ENCODE assay signal across 9 mouse cellular contexts in the genomic region with DNA sequence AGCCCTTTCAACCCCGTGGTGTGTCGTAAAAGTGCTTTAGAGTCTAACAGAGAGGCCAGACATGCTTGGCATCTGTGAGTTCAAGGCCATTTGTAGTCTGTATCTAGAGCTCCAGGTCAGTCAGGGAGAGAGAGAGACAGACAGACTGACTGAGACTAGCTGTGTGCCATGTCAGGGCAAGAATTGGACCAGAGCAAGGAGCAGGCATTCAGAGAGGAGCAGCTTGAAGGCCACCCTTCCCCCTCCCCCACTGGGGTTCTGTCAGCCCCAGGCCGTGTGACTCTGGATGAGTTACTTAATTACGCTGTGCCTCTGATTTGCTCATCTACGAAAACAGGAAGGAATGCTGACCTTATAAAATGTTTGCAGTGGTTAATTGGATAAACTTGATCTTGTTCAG. TPM values are rescaled to one million over a fixed set of nuclear protein-coding genes. Genes with fewer than 3 reads are reported as not detected.
DNase-seq lines count a peak whose midpoint lies in the region; ATAC-seq lines count a peak whose summit lies in the region.
"Had no signal": no experiment of that assay in that cellular context is flagged by ENCODE, and none has a peak within 500 bp of the region (broad histone marks: within the 10 kb centered on the region; RNA-seq: fewer than 3 reads in every experiment).

No protein-coding gene starts in this region.

- no peaks in the 10 kb centered on the region for H3K27me3 ChIP-seq in lung, embryonic 16.5 days (ENCODE audit: control insufficient read depth, insufficient read depth, low read depth, low read length)
- no peaks in the 10 kb centered on the region for H3K27me3 ChIP-seq in kidney, embryonic 16.5 days (ENCODE audit: insufficient read depth, low read length)
- H3K27me3 ChIP-seq in stomach, embryonic 15.5 days (replicated peaks): no peaks in the 10 kb centered on the region

- peaks cover 44% of the 10 kb centered on the region for H3K4me1 ChIP-seq in lung, embryonic 16.5 days (replicated peaks; ENCODE audit: control insufficient read depth, insufficient read depth, low read length)
- peaks cover 62% of the 10 kb centered on the region for H3K4me1 ChIP-seq in kidney, embryonic 16.5 days (ENCODE audit: insufficient read depth, low read length)
- peaks cover 33% of the 10 kb centered on the region for H3K4me1 ChIP-seq in stomach, embryonic 15.5 days

- no peaks in the 10 kb centered on the region for H3K36me3 ChIP-seq in lung, embryonic 16.5 days (ENCODE audit: control insufficient read depth, insufficient read depth, low read length)
- no peaks in the 10 kb centered on the region for H3K36me3 ChIP-seq in kidney, embryonic 16.5 days (ENCODE audit: insufficient read depth, low read length)
- H3K36me3 ChIP-seq in stomach, embryonic 15.5 days: no peaks in the 10 kb centered on the region

- no peak overlapping the region for H3K9ac ChIP-seq in lung, embryonic 16.5 days (ENCODE audit: low read length)
- no peak overlapping the region for H3K9ac ChIP-seq in kidney, embryonic 16.5 days (replicated peaks; ENCODE audit: low read length)
- H3K9ac ChIP-seq in stomach, embryonic 15.5 days: no peak overlapping the region

- 60% methylated on average over 5 of the region's 5 CpGs for WGBS in lung, embryonic 16.5 days
- WGBS in kidney, embryonic 16.5 days: 35% methylated on average over 5 of the region's 5 CpGs
- 51% methylated on average over 5 of the region's 5 CpGs for WGBS in stomach, embryonic 15.5 days

- H3K4me2 ChIP-seq in lung, embryonic 16.5 days (ENCODE audit: low read depth, low read length): no peak overlapping the region
- no peak overlapping the region for H3K4me2 ChIP-seq in kidney, embryonic 16.5 days (replicated peaks; ENCODE audit: low read depth, low read length)
- H3K4me2 ChIP-seq in stomach, embryonic 15.5 days: no peak overlapping the region

- ATAC-seq in lung, embryonic 16.5 days (ENCODE audit: low read depth): no peak
- no peak for ATAC-seq in kidney, embryonic 16.5 days (ENCODE audit: low FRiP score, low TSS enrichment)
- no peak for ATAC-seq in stomach, embryonic 15.5 days (ENCODE audit: insufficient read depth, low FRiP score, low read depth)

- no peak overlapping the region for H3K4me3 ChIP-seq in lung, embryonic 16.5 days (ENCODE audit: low read length)
- H3K4me3 ChIP-seq in kidney, embryonic 16.5 days (ENCODE audit: low read length): no peak overlapping the region
- H3K4me3 ChIP-seq in stomach, embryonic 15.5 days (replicated peaks): no peak overlapping the region

- no peaks in the 10 kb centered on the region for H3K9me3 ChIP-seq in lung, embryonic 16.5 days (ENCODE audit: control insufficient read depth, low read length)
- H3K9me3 ChIP-seq in kidney, embryonic 16.5 days (ENCODE audit: low read length): no peaks in the 10 kb centered on the region
- no peaks in the 10 kb centered on the region for H3K9me3 ChIP-seq in stomach, embryonic 15.5 days

- H3K27ac ChIP-seq in lung, embryonic 16.5 days (ENCODE audit: low read length): peak overlapping the region; percentile 97
- peak overlapping the region; percentile 57 for H3K27ac ChIP-seq in kidney, embryonic 16.5 days (ENCODE audit: low read length)
- peak overlapping the region; percentile 2; the same call in 1 of the 2 replicates for H3K27ac ChIP-seq in stomach, embryonic 15.5 days

- DNase-seq in adrenal gland, adult 2 months: peak; percentile 69
- no peak for DNase-seq in adrenal gland, adult 8-10 months
- no peak for DNase-seq in lung, adult 18-20 months
- no peak for DNase-seq in layer of hippocampus, adult 8-10 months (ENCODE audit: low spot score in 2 of 2)
- DNase-seq in ovary, postnatal 14 days (ENCODE audit: low spot score): no peak
- DNase-seq: thymus, adult 18-20 months had no signal

RNA-seq across cellular contexts. Expression of a gene that starts 26.0 kb away (rescaled TPM):
- total RNA-seq in adrenal gland, adult 2 months (2021): 10 to 100 TPM; 51.6 to 71.6 TPM
- polyA plus RNA-seq in adrenal gland, adult 2 months (2012; rRNA removed): 38.4 and 45.5 TPM in 2 replicates
- total RNA-seq in adrenal gland, adult 8-10 months (2022): 10 to 100 TPM; 62.7 to 77.9 (median 68.5) TPM
- 160 and 167 TPM in 2 replicates for polyA plus RNA-seq in lung, embryonic 16.5 days (2015; fragmentation: Nextera tagmentation; extraction: Ambion mirVana)
- polyA plus RNA-seq in kidney, embryonic 16.5 days (2015; fragmentation: Nextera tagmentation; extraction: Ambion mirVana): 154 and 155 TPM in 2 replicates
- 146 and 160 TPM in 2 replicates for polyA plus RNA-seq in stomach, embryonic 15.5 days (2015; fragmentation: Nextera tagmentation; extraction: Ambion mirVana)
- total RNA-seq in layer of hippocampus, adult 8-10 months (2022): 10 to 100 TPM; 46.4 to 61.2 (median 57.8) TPM

RNA-seq across cellular contexts. Expression of a gene that starts 28.3 kb away (rescaled TPM):
- total RNA-seq in adrenal gland, adult 2 months (2021): 1 to 10 TPM; 5.5 to 7.1 TPM
- polyA plus RNA-seq in adrenal gland, adult 2 months (2012; rRNA removed): 22.5 and 30.8 TPM in 2 replicates
- 10 to 100 TPM in 2 of 4 experiments, 1 to 10 TPM in 2; 7.7 to 18.1 (median 13.1) TPM for total RNA-seq in adrenal gland, adult 8-10 months (2022)
- polyA plus RNA-seq in lung, embryonic 16.5 days (2015; fragmentation: Nextera tagmentation; extraction: Ambion mirVana): 5.0 and 6.9 TPM in 2 replicates
- 4.8 and 5.0 TPM in 2 replicates for polyA plus RNA-seq in kidney, embryonic 16.5 days (2015; fragmentation: Nextera tagmentation; extraction: Ambion mirVana)
- polyA plus RNA-seq in stomach, embryonic 15.5 days (2015; fragmentation: Nextera tagmentation; extraction: Ambion mirVana): 6.2 and 6.9 TPM in 2 replicates
- 10 to 100 TPM; 15.1 to 18.5 (median 18.1) TPM for total RNA-seq in layer of hippocampus, adult 8-10 months (2022)

RNA-seq across cellular contexts. Expression of a gene that starts 58.0 kb away (rescaled TPM):
- total RNA-seq in adrenal gland, adult 2 months (2021): 10 to 100 TPM; 12.0 to 14.5 TPM
- 27.6 and 30.2 TPM in 2 replicates for polyA plus RNA-seq in adrenal gland, adult 2 months (2012; rRNA removed)
- total RNA-seq in adrenal gland, adult 8-10 months (2022): 10 to 100 TPM; 15.5 to 19.1 (median 16.3) TPM
- polyA plus RNA-seq in lung, embryonic 16.5 days (2015; fragmentation: Nextera tagmentation; extraction: Ambion mirVana): 47.4 and 49.8 TPM in 2 replicates
- polyA plus RNA-seq in kidney, embryonic 16.5 days (2015; fragmentation: Nextera tagmentation; extraction: Ambion mirVana): 60.0 and 61.4 TPM in 2 replicates
- 28.5 and 30.5 TPM in 2 replicates for polyA plus RNA-seq in stomach, embryonic 15.5 days (2015; fragmentation: Nextera tagmentation; extraction: Ambion mirVana)
- 1 to 10 TPM; 2.0 to 4.6 (median 3.0) TPM for total RNA-seq in layer of hippocampus, adult 8-10 months (2022)

RNA-seq across cellular contexts. Expression of a gene that starts 59.4 kb away (rescaled TPM):
- under 1 TPM in 1 of 2 experiments, not detected in 1; 0.66 TPM for total RNA-seq in adrenal gland, adult 2 months (2021)
- polyA plus RNA-seq in adrenal gland, adult 2 months (2012; rRNA removed): 0.22 TPM in 1 of 2 replicates, not detected in the other
- total RNA-seq in adrenal gland, adult 8-10 months (2022): under 1 TPM in 2 of 4 experiments, not detected in 2; 0.26 to 0.40 TPM
- 10.6 and 13.9 TPM in 2 replicates for polyA plus RNA-seq in lung, embryonic 16.5 days (2015; fragmentation: Nextera tagmentation; extraction: Ambion mirVana)
- polyA plus RNA-seq in kidney, embryonic 16.5 days (2015; fragmentation: Nextera tagmentation; extraction: Ambion mirVana): 1.5 and 3.6 TPM in 2 replicates
- 2.6 and 2.7 TPM in 2 replicates for polyA plus RNA-seq in stomach, embryonic 15.5 days (2015; fragmentation: Nextera tagmentation; extraction: Ambion mirVana)
- total RNA-seq in layer of hippocampus, adult 8-10 months (2022): 1 to 10 TPM in 1 of 4 experiments, under 1 TPM in 1, not detected in 2; 0.74 to 1.9 TPM

Comparison
In these comparisons a context has a peak if more than half of its experiments do, and no peak if none do; other contexts are left out.
1. H3K27ac ChIP-seq: peak in every context shown above with its lines; median percentile 97 in lung, embryonic 16.5 days; 57 in kidney, embryonic 16.5 days; 2 in stomach, embryonic 15.5 days.